Mouse (Mus musculus): ENCODE measurements around the gene Dkkl1. TPM values are rescaled to one million over a fixed set of nuclear protein-coding genes. Genes with fewer than 3 reads are reported as not detected.
"Not testable (repeated sequence)": the region's sequence is repeated elsewhere in the genome, so short reads cannot be mapped to it uniquely, and the experiment has no call there.

Gene Dkkl1
- polyA plus RNA-seq, 1 experiment from 2014 or later, result not detected

DNA sequence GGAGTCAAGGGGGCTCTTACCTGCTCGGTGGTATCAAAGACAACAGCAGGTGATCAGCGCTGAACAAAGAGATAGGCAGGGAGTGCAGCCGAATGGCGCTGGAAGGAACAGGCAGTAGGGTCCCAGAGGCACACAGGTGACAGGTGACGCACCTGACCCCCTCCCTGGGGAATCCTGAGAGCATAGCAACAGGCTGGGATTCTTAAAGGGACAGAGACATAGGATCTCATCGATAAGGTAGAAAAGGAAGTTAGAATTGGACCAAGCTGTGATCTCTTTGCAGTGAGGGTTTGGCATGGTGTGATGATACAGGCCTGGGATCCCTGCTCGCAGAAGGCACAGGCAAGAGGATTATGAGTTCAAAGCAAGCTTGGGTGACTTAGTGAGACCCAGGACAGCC lies 32.5 kb downstream of the Dkkl1 start, which contains the start of gene Gfy:
Gfy (minus strand) TSS at position 101 of the 400 bp plus-strand sequence.
- CTCF ChIA-PET, result no interaction called here
- DNase-seq (ENCODE audit: low read depth, low spot score) (no peak), ATAC-seq (no peak)
- no peak for TF ChIP-seq CTCF (IDR thresholded peaks at IDR 0.05)
- in situ Hi-C loops (cut with MboI; ENCODE audit: low pct_unique_long_range_greater_than_20kb), result no loop called here
- POLR2A ChIA-PET, result no interaction called here
- peaks cover 62% of the 10 kb centered on the region for H3K27me3 ChIP-seq

DNA sequence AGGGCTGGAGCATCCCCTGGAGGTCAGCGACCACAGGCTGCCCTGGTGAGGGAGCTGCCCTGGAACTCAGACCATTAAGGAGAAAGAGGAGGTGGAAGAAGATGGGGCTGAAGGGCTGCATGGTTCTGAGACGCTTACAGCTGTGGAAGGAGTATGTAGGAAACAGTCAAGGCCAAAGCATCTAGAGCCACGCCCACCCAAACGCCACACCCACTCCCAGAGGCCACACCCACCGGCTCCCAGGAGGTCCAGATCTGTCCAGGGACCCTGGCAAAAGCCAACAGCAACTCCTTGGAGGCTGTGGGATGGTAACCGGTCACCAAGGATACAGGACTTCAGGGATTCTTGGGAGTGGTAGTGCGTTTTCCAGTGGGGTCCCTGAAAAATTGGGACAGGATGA lies 33.4 kb downstream of the Dkkl1 start:
- ChIA-PET POLR2A (no interaction called here), CTCF (no interaction called here)
- ATAC-seq (no peak), DNase-seq (ENCODE audit: low read depth, low spot score) (no peak)
- in situ Hi-C loops (cut with MboI; ENCODE audit: low pct_unique_long_range_greater_than_20kb), result no loop called here
- no peak for TF ChIP-seq CTCF (IDR thresholded peaks at IDR 0.05)
- H3K27me3 ChIP-seq, result peaks cover 54% of the 10 kb centered on the region

DNA sequence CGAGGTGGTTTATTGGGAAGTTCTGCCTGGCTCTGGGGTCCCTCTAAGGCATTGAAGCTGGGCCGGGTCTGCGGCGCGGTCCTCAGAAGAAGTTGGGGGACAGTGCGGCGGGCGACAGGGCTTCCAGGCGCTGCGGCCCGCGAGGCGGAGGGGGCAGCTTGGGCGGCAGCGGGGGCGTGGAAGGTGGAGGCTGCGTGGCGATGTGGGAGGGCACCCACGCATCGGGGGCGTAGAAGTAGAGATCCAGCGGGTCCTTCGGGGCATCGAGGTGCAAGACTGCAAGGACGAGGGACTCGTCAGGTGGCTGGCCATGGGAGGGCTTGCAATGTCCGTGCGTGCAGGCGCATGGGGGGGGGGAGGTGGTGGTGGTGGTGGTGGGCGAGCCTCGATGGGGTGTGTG lies 35.6 kb downstream of the Dkkl1 start:
- no peak for DNase-seq (ENCODE audit: low read depth, low spot score)

DNA sequence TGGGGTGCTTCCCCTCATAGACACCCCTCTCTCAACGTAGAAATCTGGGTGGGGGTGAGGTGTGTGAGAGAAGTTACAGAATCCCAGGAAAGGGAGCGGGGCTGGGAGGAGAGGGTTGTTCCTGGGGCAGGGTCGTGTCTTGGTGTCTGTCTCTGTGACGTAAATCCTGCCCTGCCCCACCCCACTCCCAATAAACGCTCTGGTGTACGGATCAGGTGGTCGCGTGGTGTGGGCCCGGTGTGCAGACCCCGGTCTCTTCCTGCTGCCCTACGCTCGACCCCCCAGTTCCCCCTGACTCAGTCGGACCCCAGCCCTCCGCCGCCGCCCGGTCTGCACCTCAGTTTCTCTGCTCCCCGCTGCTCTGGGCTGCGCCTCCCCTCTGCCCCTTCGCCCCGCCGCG lies 36.0 kb downstream of the Dkkl1 start:
- ChIA-PET CTCF (interaction anchor here (2.0 kb wide), 1 partner anchor 13 kb away, joined by 6 read pairs; no protein-coding TSS in a partner anchor), POLR2A (interaction anchor here (0.6 kb wide), 2 partner anchors 49 to 81 kb away, joined by 3 to 4 read pairs; no protein-coding TSS in a partner anchor)
- DNase-seq (ENCODE audit: low read depth, low spot score) (no peak), ATAC-seq (no peak)
- in situ Hi-C loops (cut with MboI; ENCODE audit: low pct_unique_long_range_greater_than_20kb), result no loop called here
- TF ChIP-seq CTCF (IDR thresholded peaks at IDR 0.05), result no peak
- H3K27me3 ChIP-seq, result peaks cover 40% of the 10 kb centered on the region

More for the DNA sequence above, 35.6 kb downstream of the Dkkl1 start:
- no peak for TF ChIP-seq CTCF (IDR thresholded peaks at IDR 0.05)
- ATAC-seq, result no peak
- H3K27me3 ChIP-seq, result peaks cover 44% of the 10 kb centered on the region
- POLR2A ChIA-PET, result no interaction called here
- CTCF ChIA-PET, result no interaction called here
- in situ Hi-C loops (cut with MboI; ENCODE audit: low pct_unique_long_range_greater_than_20kb), result no loop called here

DNA sequence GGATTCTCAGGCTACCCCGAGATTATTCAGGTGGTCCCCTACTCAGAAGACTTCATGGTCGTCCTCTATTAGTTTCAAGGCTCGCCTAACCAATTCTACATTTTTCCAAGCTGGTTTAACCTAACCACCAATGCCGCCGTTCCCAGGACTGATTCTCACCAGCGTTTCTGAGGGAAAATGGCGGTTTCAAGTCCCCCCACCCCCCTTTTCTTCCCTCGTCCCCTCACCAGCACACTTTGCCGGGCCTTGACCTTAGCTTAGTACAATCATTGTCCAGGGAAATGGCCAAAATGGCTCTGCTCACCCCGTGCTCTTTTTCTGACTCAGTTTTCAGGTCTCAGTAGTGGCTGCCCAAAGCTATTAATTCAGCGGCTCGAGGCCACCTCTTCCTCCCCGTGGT lies 36.5 kb downstream of the Dkkl1 start:
- H3K27me3 ChIP-seq, result peaks cover 35% of the 10 kb centered on the region
- POLR2A ChIA-PET, result interaction anchor here (0.6 kb wide), 2 partner anchors 50 to 80 kb away, joined by 3 to 4 read pairs; no protein-coding TSS in a partner anchor
- DNase-seq (ENCODE audit: low read depth, low spot score) (no peak), ATAC-seq (no peak)
- CTCF ChIA-PET, result interaction anchor here (2.0 kb wide), 1 partner anchor 13 kb away, joined by 6 read pairs; no protein-coding TSS in a partner anchor
- in situ Hi-C loops (cut with MboI; ENCODE audit: low pct_unique_long_range_greater_than_20kb), result no loop called here
- TF ChIP-seq CTCF (IDR thresholded peaks at IDR 0.05), result no peak

DNA sequence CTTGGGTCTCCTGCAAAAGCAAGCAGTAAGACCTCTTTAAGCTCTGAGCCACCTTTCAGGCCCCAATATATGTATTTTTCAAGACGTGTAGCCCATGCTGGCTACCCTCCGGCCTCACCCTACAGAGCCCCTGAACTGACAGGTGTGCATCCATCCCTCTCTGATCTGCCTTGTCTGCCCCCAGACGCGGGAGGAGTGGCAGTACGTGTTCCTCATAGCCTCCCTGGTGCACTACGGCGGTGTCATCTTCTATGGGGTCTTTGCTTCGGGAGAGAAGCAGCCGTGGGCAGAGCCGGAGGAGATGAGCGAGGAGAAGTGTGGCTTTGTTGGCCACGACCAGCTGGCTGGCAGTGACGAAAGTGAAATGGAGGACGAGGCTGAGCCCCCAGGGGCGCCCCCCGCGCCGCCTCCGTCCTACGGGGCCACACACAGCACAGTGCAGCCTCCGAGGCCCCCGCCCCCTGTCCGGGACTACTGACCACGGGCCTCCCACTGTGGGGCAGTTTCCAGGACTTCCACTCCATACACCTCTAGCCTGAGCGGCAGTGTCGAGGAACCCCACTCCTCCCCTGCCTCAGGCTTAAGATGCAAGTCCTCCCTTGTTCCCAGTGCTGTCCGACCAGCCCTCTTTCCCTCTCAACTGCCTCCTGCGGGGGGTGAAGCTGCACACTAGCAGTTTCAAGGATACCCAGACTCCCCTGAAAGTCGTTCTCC lies 37.2 kb downstream of the Dkkl1 start:
- no peak for TF ChIP-seq CTCF (IDR thresholded peaks at IDR 0.05)
- DNase-seq (ENCODE audit: low read depth, low spot score) (no peak), ATAC-seq (no peak)
- ChIA-PET CTCF (interaction anchor here (0.9 to 2.0 kb wide), 2 partner anchors 12 to 24 kb away, joined by 4 to 6 read pairs; no protein-coding TSS in a partner anchor), POLR2A (interaction anchor here (0.6 to 0.8 kb wide), 2 partner anchors 12 to 154 kb away, joined by 3 read pairs; no protein-coding TSS in a partner anchor)
- in situ Hi-C loops (cut with MboI; ENCODE audit: low pct_unique_long_range_greater_than_20kb), result no loop called here
- H3K27me3 ChIP-seq, result peaks cover 31% of the 10 kb centered on the region

DNA sequence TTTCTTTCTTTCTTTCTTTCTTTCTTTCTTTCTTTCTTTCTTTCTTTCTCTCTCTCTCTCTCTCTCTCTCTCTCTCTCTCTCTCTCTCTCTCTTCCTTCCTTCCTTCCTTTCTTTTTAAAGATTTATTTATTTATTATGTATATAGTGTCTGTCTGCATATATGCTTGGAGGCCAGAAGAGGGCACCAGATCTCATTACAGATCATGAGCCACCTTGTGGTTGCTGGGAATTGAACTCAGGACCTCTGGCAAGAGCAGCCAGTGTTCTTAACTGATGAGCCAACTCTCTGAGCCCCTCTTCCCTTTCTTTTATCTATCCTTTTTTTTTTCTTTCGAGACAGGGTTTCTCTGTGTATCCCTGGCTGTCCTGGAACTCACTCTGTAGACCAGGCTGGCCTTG lies 38.2 kb downstream of the Dkkl1 start:
- DNase-seq (ENCODE audit: low read depth, low spot score); POLR2A ChIA-PET; ATAC-seq; in situ Hi-C loops (cut with MboI; ENCODE audit: low pct_unique_long_range_greater_than_20kb): not testable (repeated sequence)
- peaks cover 29% of the 10 kb centered on the region for H3K27me3 ChIP-seq
- CTCF ChIA-PET, result interaction anchor here (0.9 to 2.0 kb wide), 2 partner anchors 11 to 25 kb away, joined by 4 to 6 read pairs; no protein-coding TSS in a partner anchor

DNA sequence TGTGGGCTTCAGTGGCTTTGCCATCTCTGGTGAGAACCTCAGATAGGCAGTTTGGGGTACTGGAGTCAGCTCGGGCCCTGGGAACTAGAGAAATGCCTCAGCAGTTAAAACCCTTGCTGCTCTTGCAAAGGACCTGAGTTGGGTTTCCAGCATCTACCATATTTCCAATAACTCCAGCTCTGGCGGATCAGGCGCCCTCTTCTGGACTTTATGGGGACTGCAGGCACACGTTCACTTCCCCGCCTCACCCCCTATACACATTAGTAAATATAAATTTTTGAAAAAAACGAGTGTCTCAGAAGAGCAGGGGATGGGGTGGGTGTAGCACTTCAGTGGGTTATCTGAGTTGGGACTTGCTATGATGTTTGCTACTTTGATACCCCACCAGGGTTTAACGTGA lies 39.0 kb downstream of the Dkkl1 start:
- no peak for TF ChIP-seq CTCF (IDR thresholded peaks at IDR 0.05)
- DNase-seq (ENCODE audit: low read depth, low spot score) (no peak), ATAC-seq (no peak)
- ChIA-PET CTCF (interaction anchor here (1.0 kb wide), 1 partner anchor 10 kb away, joined by 3 read pairs; no protein-coding TSS in a partner anchor), POLR2A (no interaction called here)
- in situ Hi-C loops (cut with MboI; ENCODE audit: low pct_unique_long_range_greater_than_20kb), result no loop called here
- H3K27me3 ChIP-seq, result peaks cover 37% of the 10 kb centered on the region

DNA sequence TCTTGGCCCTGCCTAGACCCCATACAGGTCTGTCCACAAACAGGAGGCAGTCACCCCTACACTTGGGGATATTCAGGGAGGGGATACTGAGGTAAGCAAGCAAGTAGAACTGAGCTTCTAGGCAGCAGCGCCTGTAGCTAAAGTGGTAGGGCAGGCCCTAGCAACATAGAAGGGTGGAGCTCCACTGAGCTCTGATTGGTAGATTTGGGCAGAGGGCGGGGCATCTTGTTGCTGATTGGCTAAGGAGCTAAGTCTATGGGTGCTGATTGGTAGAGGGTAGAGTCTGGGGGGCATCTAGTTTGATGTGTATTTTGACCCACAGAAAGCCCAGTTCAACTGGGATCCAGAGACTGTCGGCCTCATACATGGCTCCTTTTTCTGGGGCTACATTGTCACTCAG lies 42.5 kb downstream of the Dkkl1 start:
- in situ Hi-C loops (cut with MboI; ENCODE audit: low pct_unique_long_range_greater_than_20kb), result loop anchor here (10.0 kb wide), 1 partner anchor 185 kb away; no protein-coding TSS in a partner anchor
- ChIA-PET CTCF (no interaction called here), POLR2A (no interaction called here)
- no peak for DNase-seq (ENCODE audit: low read depth, low spot score)
- no peak for TF ChIP-seq CTCF (IDR thresholded peaks at IDR 0.05)
- ATAC-seq, result no peak
- H3K27me3 ChIP-seq, result peaks cover 41% of the 10 kb centered on the region

DNA sequence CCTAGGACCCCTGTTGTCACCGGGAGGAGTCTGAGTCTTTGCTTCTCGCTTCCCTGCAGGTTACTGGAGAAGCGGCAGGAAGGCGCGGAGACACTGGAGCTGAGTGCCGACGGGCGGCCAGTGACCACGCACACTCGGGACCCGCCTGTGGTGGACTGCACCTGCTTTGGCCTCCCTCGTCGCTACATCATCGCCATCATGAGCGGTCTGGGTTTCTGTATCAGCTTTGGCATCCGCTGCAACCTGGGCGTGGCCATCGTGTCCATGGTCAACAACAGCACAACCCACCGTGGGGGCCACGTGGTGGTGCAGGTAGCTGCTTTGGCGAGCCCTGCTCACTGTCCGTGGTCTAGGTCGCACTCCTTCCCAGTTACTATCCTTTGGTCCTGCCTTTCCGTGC lies 43.3 kb downstream of the Dkkl1 start:
- H3K27me3 ChIP-seq, result peaks cover 46% of the 10 kb centered on the region
- POLR2A ChIA-PET, result no interaction called here
- DNase-seq (ENCODE audit: low read depth, low spot score), result no peak
- ATAC-seq, result no peak
- in situ Hi-C loops (cut with MboI; ENCODE audit: low pct_unique_long_range_greater_than_20kb), result loop anchor here (10.0 kb wide), 1 partner anchor 186 kb away; no protein-coding TSS in a partner anchor
- CTCF ChIA-PET, result no interaction called here
- no peak for TF ChIP-seq CTCF (IDR thresholded peaks at IDR 0.05)

DNA sequence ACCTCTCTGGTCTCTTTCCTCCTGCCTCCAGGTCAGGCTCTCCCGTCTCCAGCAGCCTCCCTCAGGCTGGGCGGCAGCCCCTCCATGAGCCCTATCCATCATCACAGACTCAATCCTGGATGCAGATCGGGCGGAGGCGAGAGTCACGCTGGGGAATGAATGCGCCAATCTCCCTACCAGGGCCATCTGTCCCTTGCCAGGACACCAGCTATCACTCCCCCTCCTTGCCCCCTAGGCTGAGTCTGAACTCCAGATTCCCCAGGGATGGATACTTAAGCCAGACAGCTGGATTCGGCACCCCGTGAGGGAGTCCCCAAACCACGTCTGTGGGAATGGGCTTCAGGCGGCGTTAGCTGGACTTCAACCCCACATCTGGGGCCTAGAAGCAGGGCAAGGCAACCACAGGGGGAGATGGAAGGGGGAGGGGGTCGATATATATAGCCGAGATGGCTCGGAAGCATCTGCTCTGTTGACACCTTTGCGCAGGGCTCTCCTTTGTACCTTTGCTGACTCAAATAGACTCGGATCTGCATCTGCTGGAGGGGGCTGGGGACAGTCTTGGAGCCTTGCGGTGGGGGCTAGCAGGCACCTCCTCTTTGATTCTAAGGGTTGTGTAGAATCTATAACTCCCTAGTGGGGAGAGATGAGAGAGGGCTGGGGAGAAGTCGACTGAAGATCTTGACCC lies 44.0 kb downstream of the Dkkl1 start:
- TF ChIP-seq CTCF (IDR thresholded peaks at IDR 0.05), result no peak
- ATAC-seq (no peak), DNase-seq (ENCODE audit: low read depth, low spot score) (no peak)
- ChIA-PET CTCF (no interaction called here), POLR2A (no interaction called here)
- peaks cover 50% of the 10 kb centered on the region for H3K27me3 ChIP-seq
- in situ Hi-C loops (cut with MboI; ENCODE audit: low pct_unique_long_range_greater_than_20kb), result loop anchor here (10.0 kb wide), 1 partner anchor 187 kb away; no protein-coding TSS in a partner anchor

All from Patski (cell line).